Mouse (Mus musculus) kidney, adult 2 months (tissue): ENCODE data around the gene Pld5.

Experiments used
- CTCF ChIP-seq: fragments of 200-500 bp; conservative IDR thresholded peaks from 2 replicates; pipeline ENCODE4 v1.5.1; 2011; ENCODE audit warnings: low read depth, mild to moderate bottlenecking, control low read depth, low read length, moderate library complexity, mixed read lengths; ENCODE audit not compliant: insufficient read depth, insufficient read length
- POLR2A ChIP-seq: fragments of 200-500 bp; IDR thresholded peaks from one replicate; pipeline ENCODE4 v1.6.1; 2011; ENCODE audit warnings: low read depth, low read length, control low read depth

- TF ChIP-seq CTCF (no peak), POLR2A (no peak)
Measured at GRCm38 (mm10) chr1:175946718-175947315, 328.3 kb downstream of the Pld5 start.
